Mouse (Mus musculus): ENCODE data around the gene Dhx37.
A peak's percentile ranks its signal among the peaks of the same experiment; 100 is the strongest.

Gene Dhx37

GRCm38 (mm10) chr5:125433793-125434337 lies at the start of gene Dhx37:
TSS of gene Dhx37 (minus strand) at chr5:125434121.
- Histone ChIP-seq H3K36me3 (ENCODE audit: control insufficient read depth, insufficient read depth, low read length, poor library complexity, severe bottlenecking) (peaks cover 4% of the 10 kb centered on the region), H3K27me3 (ENCODE audit: control insufficient read depth, insufficient read depth, low read length, poor library complexity, severe bottlenecking) (no peaks in the 10 kb centered on the region)
- DNase-seq (ENCODE audit: low read depth, low spot score) = peak; percentile 98

DNA sequence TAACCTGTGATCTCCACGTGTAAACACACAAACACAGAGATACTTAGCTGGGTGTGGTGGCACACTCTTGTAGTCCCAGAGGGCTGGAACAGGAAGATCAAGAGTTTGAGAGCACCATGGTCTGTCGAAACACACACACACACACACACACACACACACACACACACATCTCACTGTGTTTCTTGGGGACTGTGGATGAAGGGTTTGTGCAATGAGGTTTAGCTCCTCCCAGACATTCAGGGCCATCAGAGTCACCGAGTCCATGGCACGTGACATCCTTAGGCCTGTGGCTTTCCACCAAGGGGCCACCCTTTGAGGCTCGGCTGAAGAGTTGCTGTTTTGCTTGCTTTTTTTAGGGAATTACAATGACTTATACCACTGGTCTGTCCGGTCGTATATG lies 48.6 kb upstream of the Dhx37 start:
- DNase-seq (ENCODE audit: low read depth, low spot score) = no peak
- peaks cover 2% of the 10 kb centered on the region for H3K36me3 ChIP-seq (ENCODE audit: control insufficient read depth, insufficient read depth, low read length, poor library complexity, severe bottlenecking)
- H3K27me3 ChIP-seq (ENCODE audit: control insufficient read depth, insufficient read depth, low read length, poor library complexity, severe bottlenecking) = no peaks in the 10 kb centered on the region

GRCm38 (mm10) chr5:125480434-125481231 lies 46.7 kb upstream of the Dhx37 start:
- no peak for DNase-seq (ENCODE audit: low read depth, low spot score)
- Histone ChIP-seq H3K36me3 (ENCODE audit: control insufficient read depth, insufficient read depth, low read length, poor library complexity, severe bottlenecking) (peaks cover 2% of the 10 kb centered on the region), H3K27me3 (ENCODE audit: control insufficient read depth, insufficient read depth, low read length, poor library complexity, severe bottlenecking) (no peaks in the 10 kb centered on the region)

DNA sequence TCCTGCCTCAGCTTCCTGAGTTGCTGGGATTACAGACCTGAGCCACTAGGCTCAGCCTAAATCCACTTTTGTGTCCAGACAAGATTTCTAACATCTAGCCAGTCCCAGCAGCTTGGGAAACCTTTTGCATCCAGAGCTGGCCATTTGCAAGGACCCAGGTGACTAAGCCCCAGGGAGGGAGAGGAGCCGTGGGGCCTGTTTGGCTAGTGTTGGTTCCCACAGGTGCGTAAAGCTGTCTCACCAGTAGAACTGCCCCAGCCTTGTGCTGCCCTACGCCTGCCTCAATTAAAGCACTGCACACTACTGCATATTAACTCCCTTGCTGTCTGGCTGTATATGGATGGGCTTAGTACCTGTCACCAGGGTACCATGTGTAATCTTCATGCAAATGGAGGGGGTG lies 45.5 kb upstream of the Dhx37 start:
- H3K27me3 ChIP-seq (ENCODE audit: control insufficient read depth, insufficient read depth, low read length, poor library complexity, severe bottlenecking) = no peaks in the 10 kb centered on the region
- H3K36me3 ChIP-seq (ENCODE audit: control insufficient read depth, insufficient read depth, low read length, poor library complexity, severe bottlenecking) = peaks cover 2% of the 10 kb centered on the region
- DNase-seq (ENCODE audit: low read depth, low spot score) = no peak

GRCm38 (mm10) chr5:125478037-125478436 lies 44.1 kb upstream of the Dhx37 start:
- no peak for DNase-seq (ENCODE audit: low read depth, low spot score)
- Histone ChIP-seq H3K36me3 (ENCODE audit: control insufficient read depth, insufficient read depth, low read length, poor library complexity, severe bottlenecking) (peaks cover 2% of the 10 kb centered on the region), H3K27me3 (ENCODE audit: control insufficient read depth, insufficient read depth, low read length, poor library complexity, severe bottlenecking) (no peaks in the 10 kb centered on the region)

DNA sequence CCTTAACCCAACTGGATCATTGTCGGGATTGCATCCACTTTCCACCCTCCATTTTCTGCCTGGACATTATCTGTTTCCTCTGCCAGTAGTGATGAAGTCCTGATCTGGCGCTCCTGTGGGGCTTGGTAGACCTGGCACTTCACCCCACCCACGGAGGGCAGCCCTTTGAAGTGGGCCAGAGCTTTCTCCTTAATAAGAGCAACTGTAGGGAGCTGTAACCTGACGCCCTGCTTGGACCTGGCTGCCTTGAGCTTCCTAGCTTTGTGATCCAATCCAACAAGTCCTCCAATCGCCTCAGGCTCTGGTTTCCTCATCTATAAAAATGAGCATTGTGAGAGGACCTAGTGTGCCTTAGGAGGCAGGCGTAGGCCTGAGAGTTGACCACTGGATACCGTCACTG lies 43.6 kb upstream of the Dhx37 start:
- H3K36me3 ChIP-seq (ENCODE audit: control insufficient read depth, insufficient read depth, low read length, poor library complexity, severe bottlenecking) = no peaks in the 10 kb centered on the region; the same call in 1 of the 2 replicates
- DNase-seq (ENCODE audit: low read depth, low spot score) = no peak
- no peaks in the 10 kb centered on the region for H3K27me3 ChIP-seq (ENCODE audit: control insufficient read depth, insufficient read depth, low read length, poor library complexity, severe bottlenecking)

- DNase-seq (ENCODE audit: low read depth, low spot score) = no peak
- Histone ChIP-seq H3K36me3 (ENCODE audit: control insufficient read depth, insufficient read depth, low read length, poor library complexity, severe bottlenecking) (no peaks in the 10 kb centered on the region; the same call in 1 of the 2 replicates), H3K27me3 (ENCODE audit: control insufficient read depth, insufficient read depth, low read length, poor library complexity, severe bottlenecking) (no peaks in the 10 kb centered on the region)
These were observed 42.9 kb upstream of the Dhx37 start for GRCm38 (mm10) chr5:125476799-125477198.

DNA sequence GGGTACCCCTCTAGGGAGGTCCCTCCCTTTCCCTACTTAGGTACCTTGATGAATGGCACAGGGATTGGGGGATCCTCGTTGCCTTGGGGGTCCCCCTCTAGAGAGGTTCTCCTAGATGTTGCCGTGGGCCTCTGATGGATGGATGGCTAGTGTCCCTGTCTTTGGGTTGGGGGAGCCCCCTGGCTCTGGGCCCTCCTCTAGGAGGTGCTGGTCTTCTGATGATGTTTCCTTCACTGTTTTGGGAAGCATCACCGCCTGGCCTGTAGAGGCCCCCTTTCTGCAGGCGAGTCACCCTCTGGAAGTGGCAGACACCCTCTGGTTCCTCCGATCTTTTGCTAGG lies 42.3 kb upstream of the Dhx37 start:
- Histone ChIP-seq H3K27me3 (ENCODE audit: control insufficient read depth, insufficient read depth, low read length, poor library complexity, severe bottlenecking) (no peaks in the 10 kb centered on the region), H3K36me3 (ENCODE audit: control insufficient read depth, insufficient read depth, low read length, poor library complexity, severe bottlenecking) (no peaks in the 10 kb centered on the region; the same call in 1 of the 2 replicates)
- no peak for DNase-seq (ENCODE audit: low read depth, low spot score)

GRCm38 (mm10) chr5:125475601-125476285 lies 41.8 kb upstream of the Dhx37 start, which contains the start of gene Aacs:
TSS of gene Aacs (plus strand) at chr5:125475814.
- Histone ChIP-seq H3K27me3 (ENCODE audit: control insufficient read depth, insufficient read depth, low read length, poor library complexity, severe bottlenecking) (no peaks in the 10 kb centered on the region), H3K36me3 (ENCODE audit: control insufficient read depth, insufficient read depth, low read length, poor library complexity, severe bottlenecking) (no peaks in the 10 kb centered on the region; the same call in 1 of the 2 replicates)
- peak; percentile 98 for DNase-seq (ENCODE audit: low read depth, low spot score)

- no peak for DNase-seq (ENCODE audit: low read depth, low spot score)
These were observed 41.1 kb upstream of the Dhx37 start for GRCm38 (mm10) chr5:125475030-125475429.

GRCm38 (mm10) chr5:125472796-125473475 lies 39.0 kb upstream of the Dhx37 start:
- Histone ChIP-seq H3K36me3 (ENCODE audit: control insufficient read depth, insufficient read depth, low read length, poor library complexity, severe bottlenecking) (no peaks in the 10 kb centered on the region), H3K27me3 (ENCODE audit: control insufficient read depth, insufficient read depth, low read length, poor library complexity, severe bottlenecking) (no peaks in the 10 kb centered on the region)
- no peak for DNase-seq (ENCODE audit: low read depth, low spot score)

More at GRCm38 (mm10) chr5:125475030-125475429, 41.1 kb upstream of the Dhx37 start:
- H3K27me3 ChIP-seq (ENCODE audit: control insufficient read depth, insufficient read depth, low read length, poor library complexity, severe bottlenecking) = no peaks in the 10 kb centered on the region
- H3K36me3 ChIP-seq (ENCODE audit: control insufficient read depth, insufficient read depth, low read length, poor library complexity, severe bottlenecking) = no peaks in the 10 kb centered on the region

DNA sequence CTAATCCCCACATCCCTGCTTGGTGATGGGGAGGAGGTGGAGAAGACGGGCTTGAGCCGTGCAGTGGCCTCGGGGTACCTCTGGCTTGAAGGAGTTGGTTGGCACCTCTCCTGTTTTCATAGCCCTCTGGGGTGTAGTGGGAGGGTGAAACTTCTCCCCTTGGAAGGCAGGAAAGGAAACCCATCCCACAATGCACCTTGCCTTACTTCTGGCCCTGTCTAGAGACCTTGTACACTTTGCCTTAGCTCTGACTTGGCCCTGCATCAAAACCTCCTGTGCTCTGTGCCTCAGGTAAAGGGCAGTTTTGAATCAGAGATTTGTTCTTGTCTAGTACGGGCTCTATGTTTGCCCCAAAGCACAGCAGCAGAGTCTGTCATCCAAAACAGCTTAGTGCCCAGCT lies 36.8 kb upstream of the Dhx37 start:
- H3K27me3 ChIP-seq (ENCODE audit: control insufficient read depth, insufficient read depth, low read length, poor library complexity, severe bottlenecking) = no peaks in the 10 kb centered on the region; the same call in 1 of the 2 replicates
- no peak for DNase-seq (ENCODE audit: low read depth, low spot score)
- no peaks in the 10 kb centered on the region for H3K36me3 ChIP-seq (ENCODE audit: control insufficient read depth, insufficient read depth, low read length, poor library complexity, severe bottlenecking)

DNA sequence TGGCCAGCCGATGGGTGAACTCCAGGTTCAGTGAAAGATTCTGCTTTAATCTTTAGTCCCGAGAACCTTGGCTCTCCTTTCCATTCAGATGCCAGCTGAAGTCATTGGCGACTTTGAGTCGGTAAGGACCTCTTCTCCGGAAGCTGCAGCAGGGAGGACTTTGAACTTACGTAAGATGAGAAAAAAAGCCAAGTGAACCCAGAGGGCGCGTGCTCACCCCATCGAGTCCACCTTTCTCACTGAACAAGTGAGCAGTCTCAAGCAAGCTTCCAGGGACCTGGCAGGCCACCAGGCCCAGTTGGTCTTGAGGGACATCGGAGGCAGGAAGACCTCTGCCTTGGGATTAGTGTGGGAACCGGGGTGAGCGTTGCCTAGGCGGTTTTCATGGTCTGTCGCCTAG lies 33.3 kb upstream of the Dhx37 start:
- H3K36me3 ChIP-seq (ENCODE audit: control insufficient read depth, insufficient read depth, low read length, poor library complexity, severe bottlenecking) = no peaks in the 10 kb centered on the region
- H3K27me3 ChIP-seq (ENCODE audit: control insufficient read depth, insufficient read depth, low read length, poor library complexity, severe bottlenecking) = no peaks in the 10 kb centered on the region; the same call in 1 of the 2 replicates
- no peak for DNase-seq (ENCODE audit: low read depth, low spot score)

GRCm38 (mm10) chr5:125466483-125466882 lies 32.6 kb upstream of the Dhx37 start:
- Histone ChIP-seq H3K36me3 (ENCODE audit: control insufficient read depth, insufficient read depth, low read length, poor library complexity, severe bottlenecking) (no peaks in the 10 kb centered on the region), H3K27me3 (ENCODE audit: control insufficient read depth, insufficient read depth, low read length, poor library complexity, severe bottlenecking) (no peaks in the 10 kb centered on the region; the same call in 1 of the 2 replicates)
- no peak for DNase-seq (ENCODE audit: low read depth, low spot score)
